Mouse (Mus musculus): Measurements from ENCODE around the gene Trio. TPM values are rescaled to one million over a fixed set of nuclear protein-coding genes. Genes with fewer than 3 reads are reported as not detected.

Gene Trio
- polyA plus RNA-seq, 1 experiment from 2014 or later = 8.8 TPM

GRCm38 (mm10) chr15:27804447-27804846, 221.2 kb downstream of the Trio start:
- Histone ChIP-seq H3K36me3 (ENCODE audit: control insufficient read depth, insufficient read depth, low read length) (no peaks in the 10 kb centered on the region), H3K27ac (replicated peaks) (no peak overlapping the region), H3K27me3 (ENCODE audit: control insufficient read depth, insufficient read depth, low read length) (no peaks in the 10 kb centered on the region), H3K4me3 (ENCODE audit: low read depth, low read length) (no peak overlapping the region), H3K9me3 (ENCODE audit: control insufficient read depth, low read length) (no peaks in the 10 kb centered on the region), H3K4me2 (replicated peaks; ENCODE audit: low read depth) (no peak overlapping the region), H3K4me1 (replicated peaks; ENCODE audit: control insufficient read depth, insufficient read depth) (0 out of 2 replicates have a peak, but pooled peaks cover 3% of the 10 kb centered on the region), H3K9ac (ENCODE audit: low read length) (no peak overlapping the region)
- ATAC-seq (ENCODE audit: low FRiP score, low TSS enrichment) = no peak
- no peak for DNase-seq (ENCODE audit: low spot score)
- 67% methylated on average over 14 of the region's 14 CpGs for WGBS
- TF ChIP-seq CTCF (IDR thresholded peaks at IDR 0.05; ENCODE audit: low read depth) (no peak), EP300 (optimal IDR thresholded peaks at IDR 0.05) (no peak)

- H3K9ac ChIP-seq (ENCODE audit: low read length) = no peak overlapping the region
- DNase-seq (ENCODE audit: low spot score) (no peak), ATAC-seq (ENCODE audit: low FRiP score, low TSS enrichment) (no peak)
- no peak overlapping the region for H3K4me2 ChIP-seq (replicated peaks; ENCODE audit: low read depth)
- H3K36me3 ChIP-seq (ENCODE audit: control insufficient read depth, insufficient read depth, low read length) = no peaks in the 10 kb centered on the region
- no peaks in the 10 kb centered on the region for H3K9me3 ChIP-seq (ENCODE audit: control insufficient read depth, low read length)
- H3K4me3 ChIP-seq (ENCODE audit: low read depth, low read length) = no peak overlapping the region
- H3K27me3 ChIP-seq (ENCODE audit: control insufficient read depth, insufficient read depth, low read length) = no peaks in the 10 kb centered on the region
- WGBS = 72% methylated on average over 18 of the region's 18 CpGs
- H3K27ac ChIP-seq (replicated peaks) = peak overlapping the region; percentile 53; the same call in 1 of the 2 replicates
- H3K4me1 ChIP-seq (replicated peaks; ENCODE audit: control insufficient read depth, insufficient read depth) = 0 out of 2 replicates have a peak, but pooled peaks cover 3% of the 10 kb centered on the region
- TF ChIP-seq EP300 (optimal IDR thresholded peaks at IDR 0.05) (no peak), CTCF (IDR thresholded peaks at IDR 0.05; ENCODE audit: low read depth) (no peak)
These were observed 221.9 kb downstream of the Trio start for GRCm38 (mm10) chr15:27803568-27804345.

- H3K9ac ChIP-seq (ENCODE audit: low read length) = no peak overlapping the region
- ATAC-seq (ENCODE audit: low FRiP score, low TSS enrichment) = no peak
- 0 out of 2 replicates have a peak, but pooled peaks cover 3% of the 10 kb centered on the region for H3K4me1 ChIP-seq (replicated peaks; ENCODE audit: control insufficient read depth, insufficient read depth)
- peaks cover 3% of the 10 kb centered on the region for H3K36me3 ChIP-seq (ENCODE audit: control insufficient read depth, insufficient read depth, low read length)
- no peak overlapping the region for H3K27ac ChIP-seq (replicated peaks)
- no peaks in the 10 kb centered on the region for H3K27me3 ChIP-seq (ENCODE audit: control insufficient read depth, insufficient read depth, low read length)
- TF ChIP-seq EP300 (optimal IDR thresholded peaks at IDR 0.05) (no peak), CTCF (IDR thresholded peaks at IDR 0.05; ENCODE audit: low read depth) (no peak)
- no peaks in the 10 kb centered on the region for H3K9me3 ChIP-seq (ENCODE audit: control insufficient read depth, low read length)
- 42% methylated on average over 12 of the region's 12 CpGs for WGBS
- H3K4me2 ChIP-seq (replicated peaks; ENCODE audit: low read depth) = no peak overlapping the region
- DNase-seq (ENCODE audit: low spot score) = no peak
- no peak overlapping the region for H3K4me3 ChIP-seq (ENCODE audit: low read depth, low read length)
These were observed 223.4 kb downstream of the Trio start for GRCm38 (mm10) chr15:27802243-27802642.

DNA sequence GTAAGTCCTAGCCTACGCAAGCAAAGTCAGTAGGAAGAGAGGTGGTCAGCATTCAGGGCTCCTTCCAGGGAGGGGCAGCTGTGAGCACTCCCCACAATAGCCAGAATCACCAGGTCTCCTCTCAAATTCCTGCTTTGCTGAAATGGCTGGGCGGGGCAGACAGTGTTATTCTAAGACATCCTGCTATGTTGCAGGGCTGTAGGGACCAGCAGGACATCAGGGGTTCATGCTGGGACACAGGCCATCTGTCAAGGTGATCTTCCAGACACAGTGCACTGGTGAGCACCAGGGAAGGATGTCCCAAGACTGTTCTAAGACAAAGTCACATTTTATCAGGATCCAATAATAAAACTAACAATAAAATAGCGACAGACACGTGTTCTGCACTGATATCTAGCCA, 224.5 kb downstream of the Trio start:
- WGBS = 71% methylated on average over 4 of the region's 4 CpGs
- Histone ChIP-seq H3K9ac (ENCODE audit: low read length) (no peak overlapping the region), H3K9me3 (ENCODE audit: control insufficient read depth, low read length) (no peaks in the 10 kb centered on the region), H3K4me1 (replicated peaks; ENCODE audit: control insufficient read depth, insufficient read depth) (0 out of 2 replicates have a peak, but pooled peaks cover under 1% of the 10 kb centered on the region), H3K4me3 (ENCODE audit: low read depth, low read length) (no peak overlapping the region), H3K4me2 (replicated peaks; ENCODE audit: low read depth) (no peak overlapping the region), H3K27ac (replicated peaks) (no peak overlapping the region), H3K36me3 (ENCODE audit: control insufficient read depth, insufficient read depth, low read length) (peaks cover 6% of the 10 kb centered on the region), H3K27me3 (ENCODE audit: control insufficient read depth, insufficient read depth, low read length) (no peaks in the 10 kb centered on the region)
- ATAC-seq (ENCODE audit: low FRiP score, low TSS enrichment) (no peak), DNase-seq (ENCODE audit: low spot score) (no peak)
- no peak for TF ChIP-seq CTCF (IDR thresholded peaks at IDR 0.05; ENCODE audit: low read depth)
- no peak for TF ChIP-seq EP300 (optimal IDR thresholded peaks at IDR 0.05)

DNA sequence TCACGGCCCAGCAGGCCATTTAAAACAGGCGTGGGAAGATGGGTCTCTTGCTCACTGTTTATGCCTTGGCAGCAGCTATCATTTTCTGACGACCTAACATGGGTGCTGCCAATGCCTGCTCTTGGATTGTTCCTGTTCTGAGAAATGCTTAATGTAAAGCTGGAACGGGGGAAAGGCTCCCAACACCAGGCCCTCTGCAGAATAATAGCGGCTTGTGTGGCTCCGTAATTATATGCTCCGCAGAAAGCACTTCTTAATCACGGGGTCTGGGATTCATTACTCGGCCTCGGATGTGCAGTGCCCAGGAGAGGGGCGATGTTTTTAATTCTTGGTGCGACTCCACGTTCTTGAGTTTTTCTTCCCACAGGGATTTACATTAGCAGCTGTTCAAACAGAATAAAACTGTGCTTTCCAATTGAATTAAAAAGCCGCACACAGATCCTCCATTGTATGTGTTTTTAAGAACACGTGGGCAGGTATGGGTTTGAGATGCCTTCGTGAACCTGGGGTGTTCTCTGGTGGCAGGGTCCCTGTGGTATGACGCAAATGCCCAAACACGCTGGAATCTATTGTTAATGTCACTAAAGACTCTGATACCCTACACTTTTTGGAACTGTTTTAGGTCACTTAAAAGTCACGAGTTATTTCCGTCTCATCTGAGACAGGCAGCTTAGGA, 228.0 kb downstream of the Trio start:
- peaks cover 6% of the 10 kb centered on the region for H3K36me3 ChIP-seq (ENCODE audit: control insufficient read depth, insufficient read depth, low read length)
- no peak overlapping the region for H3K4me3 ChIP-seq (ENCODE audit: low read depth, low read length)
- no peak for ATAC-seq (ENCODE audit: low FRiP score, low TSS enrichment)
- 0 out of 2 replicates have a peak overlapping the region, but pooled peaks have one; percentile 40 for H3K27ac ChIP-seq (replicated peaks)
- peaks cover 2% of the 10 kb centered on the region; the same call in 1 of the 2 replicates for H3K4me1 ChIP-seq (replicated peaks; ENCODE audit: control insufficient read depth, insufficient read depth)
- no peaks in the 10 kb centered on the region for H3K9me3 ChIP-seq (ENCODE audit: control insufficient read depth, low read length)
- no peak for TF ChIP-seq EP300 (optimal IDR thresholded peaks at IDR 0.05)
- TF ChIP-seq CTCF (IDR thresholded peaks at IDR 0.05; ENCODE audit: low read depth) = no peak
- H3K9ac ChIP-seq (ENCODE audit: low read length) = no peak overlapping the region
- no peak for DNase-seq (ENCODE audit: low spot score)
- WGBS = 61% methylated on average over 20 of the region's 20 CpGs
- H3K4me2 ChIP-seq (replicated peaks; ENCODE audit: low read depth) = no peak overlapping the region
- no peaks in the 10 kb centered on the region for H3K27me3 ChIP-seq (ENCODE audit: control insufficient read depth, insufficient read depth, low read length)

DNA sequence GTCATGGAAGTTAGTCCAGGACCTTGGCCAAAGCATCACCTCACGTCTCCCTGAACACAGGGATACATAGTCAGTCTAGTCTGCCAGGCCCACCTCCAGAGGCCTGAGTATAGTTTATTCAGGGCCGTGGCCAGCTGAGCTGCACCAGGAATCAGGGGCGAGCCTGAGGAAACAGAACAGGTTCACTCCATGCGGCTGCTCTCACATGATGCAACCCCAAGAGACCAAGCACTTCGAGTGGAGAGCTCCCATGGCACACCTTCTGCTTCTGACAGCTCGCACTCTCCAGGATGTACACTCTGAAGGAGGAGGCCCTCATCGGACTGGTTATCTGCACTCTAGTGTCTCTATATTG, 228.8 kb downstream of the Trio start:
- H3K36me3 ChIP-seq (ENCODE audit: control insufficient read depth, insufficient read depth, low read length) = peaks cover 6% of the 10 kb centered on the region
- H3K9ac ChIP-seq (ENCODE audit: low read length) = no peak overlapping the region

More for the DNA sequence above, 228.8 kb downstream of the Trio start:
- no peak overlapping the region for H3K4me2 ChIP-seq (replicated peaks; ENCODE audit: low read depth)
- 57% methylated on average over 7 of the region's 7 CpGs for WGBS
- peaks cover 2% of the 10 kb centered on the region; the same call in 1 of the 2 replicates for H3K4me1 ChIP-seq (replicated peaks; ENCODE audit: control insufficient read depth, insufficient read depth)
- no peaks in the 10 kb centered on the region for H3K27me3 ChIP-seq (ENCODE audit: control insufficient read depth, insufficient read depth, low read length)
- DNase-seq (ENCODE audit: low spot score) = no peak
- no peaks in the 10 kb centered on the region for H3K9me3 ChIP-seq (ENCODE audit: control insufficient read depth, low read length)
- 0 out of 2 replicates have a peak overlapping the region, but pooled peaks have one; percentile 40 for H3K27ac ChIP-seq (replicated peaks)
- TF ChIP-seq CTCF (IDR thresholded peaks at IDR 0.05; ENCODE audit: low read depth) (no peak), EP300 (optimal IDR thresholded peaks at IDR 0.05) (no peak)
- ATAC-seq (ENCODE audit: low FRiP score, low TSS enrichment) = no peak
- no peak overlapping the region for H3K4me3 ChIP-seq (ENCODE audit: low read depth, low read length)

Data from stomach, postnatal 0 days (tissue).